Mouse (Mus musculus): Measurements from ENCODE around the gene Ogn.
"Not testable (repeated sequence)": the region's sequence is repeated elsewhere in the genome, so short reads cannot be mapped to it uniquely, and the experiment has no call there.

Gene Ogn

GRCm38 (mm10) chr13:49607714-49608113 lies at the start of gene Ogn:
Ogn (plus strand) TSS chr13:49608046.
- no peak for DNase-seq (ENCODE audit: low spot score)

GRCm38 (mm10) chr13:49559185-49559584 lies 48.7 kb upstream of the Ogn start:
- no peak for DNase-seq (ENCODE audit: low spot score)

- no peak for DNase-seq (ENCODE audit: low spot score)
Observed at GRCm38 (mm10) chr13:49560886-49561285, 47.0 kb upstream of the Ogn start.

- DNase-seq (ENCODE audit: low spot score) = no peak
Observed at GRCm38 (mm10) chr13:49564347-49564746, 43.5 kb upstream of the Ogn start.

GRCm38 (mm10) chr13:49570371-49570770 lies 37.5 kb upstream of the Ogn start:
- DNase-seq (ENCODE audit: low spot score) = no peak

GRCm38 (mm10) chr13:49571418-49571817 lies 36.4 kb upstream of the Ogn start:
- DNase-seq (ENCODE audit: low spot score) = no peak

GRCm38 (mm10) chr13:49581541-49582530 lies 26.0 kb upstream of the Ogn start, which contains the start of gene Omd:
Omd (plus strand) TSS chr13:49582462.
- no peak for DNase-seq (ENCODE audit: low spot score)

GRCm38 (mm10) chr13:49583859-49584258 lies 24.0 kb upstream of the Ogn start:
- DNase-seq (ENCODE audit: low spot score) = no peak

GRCm38 (mm10) chr13:49584307-49585005 lies 23.4 kb upstream of the Ogn start:
- DNase-seq (ENCODE audit: low spot score) = no peak

- no peak for DNase-seq (ENCODE audit: low spot score)
Observed at GRCm38 (mm10) chr13:49586062-49586461, 21.8 kb upstream of the Ogn start.

GRCm38 (mm10) chr13:49602541-49602940 lies 5.3 kb upstream of the Ogn start:
- not testable (repeated sequence) for DNase-seq (ENCODE audit: low spot score)

GRCm38 (mm10) chr13:49603603-49604002 lies 4.2 kb upstream of the Ogn start:
- no peak for DNase-seq (ENCODE audit: low spot score)

- no peak for DNase-seq (ENCODE audit: low spot score)
Observed at GRCm38 (mm10) chr13:49608589-49609322, 910 bp downstream of the Ogn start.

- DNase-seq (ENCODE audit: low spot score) = no peak
Observed at GRCm38 (mm10) chr13:49617021-49617420, 9.2 kb downstream of the Ogn start.

- no peak for DNase-seq (ENCODE audit: low spot score)
Observed at GRCm38 (mm10) chr13:49618365-49618764, 10.5 kb downstream of the Ogn start.

- DNase-seq (ENCODE audit: low spot score) = no peak
Observed at GRCm38 (mm10) chr13:49623216-49623615, 15.4 kb downstream of the Ogn start.

- no peak for DNase-seq (ENCODE audit: low spot score)
Observed at GRCm38 (mm10) chr13:49628167-49628566, 20.3 kb downstream of the Ogn start.

- no peak for DNase-seq (ENCODE audit: low spot score)
Observed at GRCm38 (mm10) chr13:49629076-49629475, 21.2 kb downstream of the Ogn start.

GRCm38 (mm10) chr13:49639965-49640364 lies 32.1 kb downstream of the Ogn start:
- DNase-seq (ENCODE audit: low spot score) = no peak

GRCm38 (mm10) chr13:49642650-49643049 lies 34.8 kb downstream of the Ogn start:
- no peak for DNase-seq (ENCODE audit: low spot score)

GRCm38 (mm10) chr13:49643669-49644362 lies 36.0 kb downstream of the Ogn start:
- no peak for DNase-seq (ENCODE audit: low spot score)
